Mouse (Mus musculus): ENCODE measurements at regions not wholly inside any gene's neighbourhood (a gene's known extent, or its start where the extent isn't known, plus 50 kb on each side); places are given as distances from the start of the nearest gene placed in this dataset.

GRCm38 (mm10) chr12:77739047-77739760 lies 454.8 kb upstream of the Gm6657 start:
- 62% methylated on average over 6 of the region's 6 CpGs for WGBS

GRCm38 (mm10) chr12:77742716-77743115 lies 451.3 kb upstream of the Gm6657 start:
- no peak for DNase-seq
- WGBS, result 50% methylated on average over 3 of the region's 3 CpGs
- TF ChIP-seq CTCF (IDR thresholded peaks at IDR 0.05; ENCODE audit: insufficient read depth, low read length) (no peak), POLR2A (IDR thresholded peaks at IDR 0.05; ENCODE audit: borderline replicate concordance, extremely low read depth, low read depth, low read length) (no peak)
- H3K4me3 ChIP-seq (replicated peaks; ENCODE audit: extremely low read depth, low read depth, low read length), result no peak overlapping the region
- no peaks in the 10 kb centered on the region for H3K4me1 ChIP-seq (ENCODE audit: control insufficient read depth, insufficient read depth, low read length)

More at GRCm38 (mm10) chr12:77739047-77739760, 454.8 kb upstream of the Gm6657 start:
- DNase-seq, result no peak
- Histone ChIP-seq H3K4me3 (replicated peaks; ENCODE audit: extremely low read depth, low read depth, low read length) (no peak overlapping the region), H3K4me1 (ENCODE audit: control insufficient read depth, insufficient read depth, low read length) (no peaks in the 10 kb centered on the region)
- no peak for TF ChIP-seq CTCF (IDR thresholded peaks at IDR 0.05; ENCODE audit: insufficient read depth, low read length)
- no peak for TF ChIP-seq POLR2A (IDR thresholded peaks at IDR 0.05; ENCODE audit: borderline replicate concordance, extremely low read depth, low read depth, low read length)

- no peak overlapping the region for H3K4me3 ChIP-seq (replicated peaks; ENCODE audit: extremely low read depth, low read depth, low read length)
- DNase-seq, result no peak
- TF ChIP-seq POLR2A (IDR thresholded peaks at IDR 0.05; ENCODE audit: borderline replicate concordance, extremely low read depth, low read depth, low read length) (no peak), CTCF (IDR thresholded peaks at IDR 0.05; ENCODE audit: insufficient read depth, low read length) (no peak)
- no peaks in the 10 kb centered on the region for H3K4me1 ChIP-seq (ENCODE audit: control insufficient read depth, insufficient read depth, low read length)
- WGBS, result 80% methylated on average over 3 of the region's 3 CpGs
These were observed 444.5 kb upstream of the Gm6657 start for GRCm38 (mm10) chr12:77749438-77750007.

- no peak overlapping the region for H3K4me3 ChIP-seq (replicated peaks; ENCODE audit: extremely low read depth, low read depth, low read length)
- 88% methylated on average over 5 of the region's 5 CpGs for WGBS
- TF ChIP-seq CTCF (IDR thresholded peaks at IDR 0.05; ENCODE audit: insufficient read depth, low read length), result no peak
- TF ChIP-seq POLR2A (IDR thresholded peaks at IDR 0.05; ENCODE audit: borderline replicate concordance, extremely low read depth, low read depth, low read length), result no peak
- DNase-seq, result no peak
- no peaks in the 10 kb centered on the region for H3K4me1 ChIP-seq (ENCODE audit: control insufficient read depth, insufficient read depth, low read length)
These were observed 441.9 kb upstream of the Gm6657 start for GRCm38 (mm10) chr12:77752181-77752580.

GRCm38 (mm10) chr12:77756021-77756420 lies 438.0 kb upstream of the Gm6657 start:
- 43% methylated on average over 7 of the region's 7 CpGs for WGBS
- TF ChIP-seq CTCF (IDR thresholded peaks at IDR 0.05; ENCODE audit: insufficient read depth, low read length), result no peak
- no peak for TF ChIP-seq POLR2A (IDR thresholded peaks at IDR 0.05; ENCODE audit: borderline replicate concordance, extremely low read depth, low read depth, low read length)
- DNase-seq, result no peak
- no peaks in the 10 kb centered on the region for H3K4me1 ChIP-seq (ENCODE audit: control insufficient read depth, insufficient read depth, low read length)
- H3K4me3 ChIP-seq (replicated peaks; ENCODE audit: extremely low read depth, low read depth, low read length), result no peak overlapping the region

- WGBS, result 57% methylated on average over 3 of the region's 3 CpGs
- Histone ChIP-seq H3K4me3 (replicated peaks; ENCODE audit: extremely low read depth, low read depth, low read length) (no peak overlapping the region), H3K4me1 (ENCODE audit: control insufficient read depth, insufficient read depth, low read length) (no peaks in the 10 kb centered on the region)
- TF ChIP-seq CTCF (IDR thresholded peaks at IDR 0.05; ENCODE audit: insufficient read depth, low read length) (no peak), POLR2A (IDR thresholded peaks at IDR 0.05; ENCODE audit: borderline replicate concordance, extremely low read depth, low read depth, low read length) (no peak)
- no peak for DNase-seq
These were observed 433.1 kb upstream of the Gm6657 start for GRCm38 (mm10) chr12:77760976-77761375.

- Histone ChIP-seq H3K4me1 (ENCODE audit: control insufficient read depth, insufficient read depth, low read length) (no peaks in the 10 kb centered on the region), H3K4me3 (replicated peaks; ENCODE audit: extremely low read depth, low read depth, low read length) (no peak overlapping the region)
- DNase-seq, result no peak
- WGBS, result 88% methylated on average over 6 of the region's 6 CpGs
- TF ChIP-seq POLR2A (IDR thresholded peaks at IDR 0.05; ENCODE audit: borderline replicate concordance, extremely low read depth, low read depth, low read length) (no peak), CTCF (IDR thresholded peaks at IDR 0.05; ENCODE audit: insufficient read depth, low read length) (no peak)
These were observed 418.0 kb upstream of the Gm6657 start for GRCm38 (mm10) chr12:77776011-77776546.

- Histone ChIP-seq H3K4me3 (replicated peaks; ENCODE audit: extremely low read depth, low read depth, low read length) (no peak overlapping the region), H3K4me1 (ENCODE audit: control insufficient read depth, insufficient read depth, low read length) (no peaks in the 10 kb centered on the region)
- DNase-seq, result no peak
- WGBS, result 85% methylated on average over 8 of the region's 8 CpGs
- TF ChIP-seq CTCF (IDR thresholded peaks at IDR 0.05; ENCODE audit: insufficient read depth, low read length) (no peak), POLR2A (IDR thresholded peaks at IDR 0.05; ENCODE audit: borderline replicate concordance, extremely low read depth, low read depth, low read length) (no peak)
These were observed 417.3 kb upstream of the Gm6657 start for GRCm38 (mm10) chr12:77776755-77777154.

- Histone ChIP-seq H3K4me1 (ENCODE audit: control insufficient read depth, insufficient read depth, low read length) (no peaks in the 10 kb centered on the region), H3K4me3 (replicated peaks; ENCODE audit: extremely low read depth, low read depth, low read length) (no peak overlapping the region)
- TF ChIP-seq POLR2A (IDR thresholded peaks at IDR 0.05; ENCODE audit: borderline replicate concordance, extremely low read depth, low read depth, low read length) (no peak), CTCF (IDR thresholded peaks at IDR 0.05; ENCODE audit: insufficient read depth, low read length) (peak; percentile 82)
- 30% methylated on average over 20 of the region's 20 CpGs for WGBS
- DNase-seq, result peak; percentile 82
These were observed 412.9 kb upstream of the Gm6657 start for GRCm38 (mm10) chr12:77780885-77781698.

All from lung, adult 2 months (tissue).